Mouse (Mus musculus): Measurements from ENCODE around the gene Naa38. TPM values are rescaled to one million over a fixed set of nuclear protein-coding genes. Genes with fewer than 3 reads are reported as not detected.

Naa38 gene
- polyA plus RNA-seq (2021; fragmentation: Nextera tagmentation), result 537 and 633 TPM in 2 replicates
- long read RNA-seq, experiment 1, transcript Naa38-204 (3 exons, 671 nt), result minor isoform, 15 of 35 reads
- long read RNA-seq, experiment 1, transcript Naa38-202 (2 exons, 404 nt), result major isoform, 18 of 35 reads
- long read RNA-seq, experiment 1, partial matches to known transcripts, result 0 of 35 reads
- long read RNA-seq, experiment 1, other reads (novel, unspliced or antisense), result 1 of 35 reads
- long read RNA-seq, experiment 2, transcript Naa38-202 (2 exons, 404 nt), result minor isoform, 110 of 251 reads
- long read RNA-seq, experiment 2, transcript Naa38-204 (3 exons, 671 nt), result major isoform, 133 of 251 reads
- long read RNA-seq, experiment 2, partial matches to known transcripts, result 1 of 251 reads
- long read RNA-seq, experiment 2, other reads (novel, unspliced or antisense), result 7 of 251 reads

DNA sequence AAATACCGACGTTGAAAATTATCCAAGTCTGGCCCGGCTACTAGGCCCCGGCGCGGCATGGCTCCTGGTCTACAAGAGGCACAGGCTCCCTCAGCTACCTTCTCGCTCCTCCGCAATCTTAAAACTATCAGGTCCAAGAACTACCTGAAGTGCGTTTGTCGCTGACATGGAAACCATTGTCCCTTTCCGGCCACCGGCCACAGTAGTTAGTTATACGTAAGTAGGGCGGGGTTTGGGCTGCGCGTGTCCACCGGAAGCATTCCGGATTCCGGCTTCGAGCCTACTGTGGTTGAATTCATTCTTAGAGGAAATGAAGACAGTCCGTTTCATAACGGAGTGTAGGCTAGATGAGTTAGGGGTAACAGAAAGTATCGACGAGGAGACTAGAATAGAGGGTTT is at the start of gene Naa38, which contains the start of gene Cyb5d1:
Naa38 (plus strand) TSS at position 253 of the 399 bp plus-strand sequence.
Cyb5d1 (minus strand) TSS at position 397 of the 399 bp plus-strand sequence.

DNA sequence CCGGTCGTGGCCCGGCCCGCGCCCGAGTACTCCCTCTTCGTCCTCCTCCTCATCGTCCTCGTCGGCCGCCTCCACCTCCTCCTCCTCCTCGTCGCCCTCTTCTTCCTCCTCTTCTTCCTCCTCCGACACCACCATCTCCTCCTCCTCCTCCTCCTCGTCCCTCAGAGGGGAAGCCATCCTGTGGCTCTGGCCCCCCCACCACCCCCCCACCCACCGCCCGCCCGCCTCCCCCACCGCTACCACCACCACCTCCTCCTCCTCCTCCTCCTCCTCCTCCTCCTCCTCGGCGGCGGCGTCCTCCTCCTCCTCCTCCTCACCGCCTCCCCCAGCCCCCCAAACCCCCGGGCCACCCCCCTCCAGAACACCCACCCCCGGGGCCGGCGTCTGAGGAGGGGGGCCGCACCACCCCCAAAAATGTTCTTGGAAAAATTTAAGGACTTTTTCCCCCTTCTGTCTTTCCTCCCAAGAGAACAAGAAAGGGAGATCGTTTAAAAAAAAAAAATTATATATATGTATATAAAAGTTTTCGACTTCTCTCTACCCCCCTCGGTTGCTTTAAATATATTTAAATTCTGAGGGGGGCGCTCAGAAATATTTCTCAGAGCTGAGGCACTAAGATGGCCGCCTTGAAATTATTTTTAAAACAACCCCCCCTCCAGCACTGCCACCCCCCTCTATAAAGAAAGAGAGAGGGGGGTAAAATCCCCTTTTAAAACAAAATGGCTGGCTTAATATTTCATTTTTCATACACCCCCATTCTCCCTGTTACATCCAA is 25.9 kb upstream of the Naa38 start, which contains the start of gene Chd3:
Chd3 (minus strand) TSS at position 192 of the 775 bp plus-strand sequence.

DNA sequence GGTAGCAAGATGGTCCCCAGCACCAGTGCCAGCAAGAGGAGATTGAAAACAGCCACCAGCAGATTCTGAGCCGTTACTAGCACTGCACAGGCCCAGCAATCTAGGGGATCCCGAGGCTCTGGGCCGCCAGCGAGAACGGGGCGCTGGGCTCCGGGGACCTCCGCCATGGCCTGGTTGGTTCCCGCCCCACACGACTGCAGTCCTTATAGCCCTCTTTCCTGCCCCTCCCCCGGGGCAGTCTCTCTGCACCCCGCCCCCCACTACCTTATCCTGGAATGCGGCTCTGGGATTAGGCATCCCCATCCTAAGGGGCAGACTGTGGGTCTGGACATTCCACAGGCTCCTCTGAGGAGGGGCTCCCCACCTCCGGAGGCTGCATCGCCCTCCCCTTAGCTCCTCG is 2.8 kb downstream of the Naa38 start, which contains the start of gene Tmem88:
Tmem88 (minus strand) TSS at position 176 of the 400 bp plus-strand sequence.

DNA sequence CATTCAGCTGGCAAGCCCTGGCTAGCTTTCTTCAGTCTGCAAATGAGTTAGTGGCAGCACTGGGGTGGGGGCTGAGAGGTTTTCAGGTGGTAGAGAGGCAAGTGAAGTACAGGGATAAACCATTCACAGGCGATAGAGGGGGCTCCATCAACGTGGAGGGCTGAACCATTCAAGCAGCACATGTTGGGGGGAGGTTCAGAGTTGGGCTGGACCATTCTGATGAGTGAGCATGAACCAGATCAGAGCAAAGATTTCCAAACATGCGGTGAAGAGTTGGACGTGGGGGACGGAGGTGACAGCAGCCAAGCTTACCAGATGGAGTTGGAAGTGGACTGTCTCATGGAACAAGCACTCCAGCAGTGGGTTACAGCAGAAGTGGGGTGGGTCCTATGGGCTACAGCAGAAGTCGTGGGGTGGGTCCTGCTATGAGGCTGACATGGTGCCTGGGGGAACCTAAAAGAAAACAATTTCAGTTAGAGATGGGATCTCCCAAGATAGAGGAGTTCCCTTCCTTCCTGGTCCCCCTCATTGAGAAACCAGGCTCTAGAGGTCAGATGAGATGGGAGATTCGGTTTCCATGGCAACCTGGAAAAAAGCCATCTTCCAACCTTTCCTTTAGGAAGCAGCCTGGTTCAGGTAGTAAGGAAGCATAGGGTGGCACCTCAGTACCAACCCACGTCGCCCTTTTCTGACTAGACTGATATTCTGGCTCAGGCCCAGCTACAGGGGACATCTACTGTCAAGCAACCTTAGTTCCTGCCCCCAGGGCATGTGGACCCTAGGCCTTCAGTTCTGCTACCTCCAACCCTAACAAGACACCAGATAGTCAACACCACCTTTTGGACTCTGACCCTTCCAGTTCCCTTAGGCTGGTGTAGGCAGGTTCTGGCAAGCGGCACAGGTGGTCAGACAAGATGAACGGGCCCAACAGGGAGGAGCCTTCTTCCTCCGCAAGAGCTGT is 18.2 kb downstream of the Naa38 start, which contains the start of gene Kdm6b:
Kdm6b (minus strand) TSS at position 455 of the 961 bp plus-strand sequence.

Other genes with a start within 250 kb of the Naa38 start
- gene Alox12b, start 238.5 kb upstream of the Naa38 start, polyA plus RNA-seq (2021; fragmentation: Nextera tagmentation), result 3.3 TPM in 2 replicates
- 2.8 and 4.3 TPM in 2 replicates for gene Alox8, start 197.6 kb upstream of the Naa38 start, polyA plus RNA-seq (2021; fragmentation: Nextera tagmentation)
- gene Gucy2e, start 158.5 kb upstream of the Naa38 start, polyA plus RNA-seq (2021; fragmentation: Nextera tagmentation), result 0.40 and 0.66 TPM in 2 replicates
- 2.2 and 3.0 TPM in 2 replicates for gene Cntrob, start 71.7 kb upstream of the Naa38 start, polyA plus RNA-seq (2021; fragmentation: Nextera tagmentation)
- 128 and 132 TPM in 2 replicates for gene Trappc1, start 71.5 kb upstream of the Naa38 start, polyA plus RNA-seq (2021; fragmentation: Nextera tagmentation)
- 24.4 and 28.5 TPM in 2 replicates for gene Kcnab3, start 69.2 kb upstream of the Naa38 start, polyA plus RNA-seq (2021; fragmentation: Nextera tagmentation)
- gene Rnf227, start 55.0 kb upstream of the Naa38 start, polyA plus RNA-seq (2021; fragmentation: Nextera tagmentation), result 352 and 369 TPM in 2 replicates
- gene Chd3, start 26.1 kb upstream of the Naa38 start, polyA plus RNA-seq (2021; fragmentation: Nextera tagmentation), result 36.0 and 37.5 TPM in 2 replicates
- gene Cyb5d1, start 144 bp downstream of the Naa38 start, polyA plus RNA-seq (2021; fragmentation: Nextera tagmentation), result 14.8 and 20.5 TPM in 2 replicates
- 3.1 and 4.1 TPM in 2 replicates for gene Tmem88, start 2.7 kb downstream of the Naa38 start, polyA plus RNA-seq (2021; fragmentation: Nextera tagmentation)
- gene Kdm6b, start 18.2 kb downstream of the Naa38 start, polyA plus RNA-seq (2021; fragmentation: Nextera tagmentation), result 4.7 and 5.3 TPM in 2 replicates
- gene Dnah2, start 153.6 kb downstream of the Naa38 start, polyA plus RNA-seq (2021; fragmentation: Nextera tagmentation), result 0.19 and 0.56 TPM in 2 replicates
- gene Efnb3, start 164.7 kb downstream of the Naa38 start, polyA plus RNA-seq (2021; fragmentation: Nextera tagmentation), result 14.0 and 33.2 TPM in 2 replicates
- 11.1 and 12.9 TPM in 2 replicates for gene Wrap53, start 184.8 kb downstream of the Naa38 start, polyA plus RNA-seq (2021; fragmentation: Nextera tagmentation)
- 20.2 and 20.9 TPM in 2 replicates for gene Trp53, start 184.9 kb downstream of the Naa38 start, polyA plus RNA-seq (2021; fragmentation: Nextera tagmentation)
- gene Atp1b2, start 210.5 kb downstream of the Naa38 start, polyA plus RNA-seq (2021; fragmentation: Nextera tagmentation), result 153 and 269 TPM in 2 replicates
- not detected in 2 replicates for gene Shbg, start 222.4 kb downstream of the Naa38 start, polyA plus RNA-seq (2021; fragmentation: Nextera tagmentation)
- 13.9 and 15.2 TPM in 2 replicates for gene Sat2, start 226.5 kb downstream of the Naa38 start, polyA plus RNA-seq (2021; fragmentation: Nextera tagmentation)
- gene Fxr2, start 237.5 kb downstream of the Naa38 start, polyA plus RNA-seq (2021; fragmentation: Nextera tagmentation), result 6.9 and 10.3 TPM in 2 replicates

Data from left cerebral cortex, adult 6 months (tissue).